Mouse (Mus musculus): ENCODE results near the gene Nfkbie. TPM values are rescaled to one million over a fixed set of nuclear protein-coding genes. Genes with fewer than 3 reads are reported as not detected.

The Nfkbie gene
- polyA plus RNA-seq, 1 experiment from 2014 or later = 5.1 TPM

GRCm38 (mm10) chr17:45574129-45574761, 18.7 kb downstream of the Nfkbie start:
- H3K27ac ChIP-seq = peak overlapping the region; percentile 98
- H3K4me1 ChIP-seq (replicated peaks; ENCODE audit: insufficient read depth, low read length) = peaks cover 18% of the 10 kb centered on the region; the same call in 1 of the 2 replicates
- H3K4me2 ChIP-seq (ENCODE audit: low read length) = peak overlapping the region; percentile 93
- H3K9me3 ChIP-seq (replicated peaks; ENCODE audit: low read length) = no peaks in the 10 kb centered on the region
- TF ChIP-seq CTCF (IDR thresholded peaks at IDR 0.05; ENCODE audit: low read depth) = no peak
- ATAC-seq (replicated peaks; ENCODE audit: low FRiP score, low read depth) (peak; percentile 40), DNase-seq (ENCODE audit: low spot score) (peak; percentile 77)
- no peaks in the 10 kb centered on the region for H3K27me3 ChIP-seq (ENCODE audit: insufficient read depth, low read length)
- H3K9ac ChIP-seq (ENCODE audit: low read depth, low read length) = peak overlapping the region; percentile 81
- WGBS = under 1% methylated on average over 17 of the region's 17 CpGs
- H3K4me3 ChIP-seq (replicated peaks; ENCODE audit: low read depth, low read length) = peak overlapping the region; percentile 100
- H3K36me3 ChIP-seq (ENCODE audit: insufficient read depth, low read length) = peaks cover 24% of the 10 kb centered on the region

- WGBS = 88% methylated on average over 8 of the region's 8 CpGs
- no peak for TF ChIP-seq CTCF (IDR thresholded peaks at IDR 0.05; ENCODE audit: low read depth)
- Histone ChIP-seq H3K4me2 (ENCODE audit: low read length) (no peak overlapping the region; the same call in 1 of the 2 replicates), H3K9me3 (replicated peaks; ENCODE audit: low read length) (no peaks in the 10 kb centered on the region), H3K9ac (ENCODE audit: low read depth, low read length) (peak overlapping the region; percentile 14; the same call in 1 of the 2 replicates), H3K36me3 (ENCODE audit: insufficient read depth, low read length) (peaks cover 14% of the 10 kb centered on the region), H3K27ac (0 out of 2 replicates have a peak overlapping the region, but pooled peaks have one; percentile 98), H3K4me1 (replicated peaks; ENCODE audit: insufficient read depth, low read length) (peaks cover 15% of the 10 kb centered on the region; the same call in 1 of the 2 replicates), H3K4me3 (replicated peaks; ENCODE audit: low read depth, low read length) (no peak overlapping the region), H3K27me3 (ENCODE audit: insufficient read depth, low read length) (no peaks in the 10 kb centered on the region)
- ATAC-seq (replicated peaks; ENCODE audit: low FRiP score, low read depth) (no peak), DNase-seq (ENCODE audit: low spot score) (no peak)
These were observed 19.8 kb downstream of the Nfkbie start for GRCm38 (mm10) chr17:45575123-45575897.

GRCm38 (mm10) chr17:45578242-45578641, 22.7 kb downstream of the Nfkbie start:
- ATAC-seq (replicated peaks; ENCODE audit: low FRiP score, low read depth) (no peak), DNase-seq (ENCODE audit: low spot score) (no peak)
- Histone ChIP-seq H3K4me3 (replicated peaks; ENCODE audit: low read depth, low read length) (no peak overlapping the region), H3K9ac (ENCODE audit: low read depth, low read length) (no peak overlapping the region), H3K4me2 (ENCODE audit: low read length) (no peak overlapping the region), H3K27ac (peak overlapping the region; percentile 54), H3K36me3 (ENCODE audit: insufficient read depth, low read length) (no peaks in the 10 kb centered on the region), H3K4me1 (replicated peaks; ENCODE audit: insufficient read depth, low read length) (peaks cover 14% of the 10 kb centered on the region; the same call in 1 of the 2 replicates), H3K9me3 (replicated peaks; ENCODE audit: low read length) (no peaks in the 10 kb centered on the region), H3K27me3 (ENCODE audit: insufficient read depth, low read length) (no peaks in the 10 kb centered on the region)
- 55% methylated on average over 5 of the region's 5 CpGs for WGBS
- TF ChIP-seq CTCF (IDR thresholded peaks at IDR 0.05; ENCODE audit: low read depth) = no peak

- no peak for DNase-seq (ENCODE audit: low spot score)
- H3K4me3 ChIP-seq (replicated peaks; ENCODE audit: low read depth, low read length) = no peak overlapping the region
- H3K4me2 ChIP-seq (ENCODE audit: low read length) = no peak overlapping the region
- H3K9ac ChIP-seq (ENCODE audit: low read depth, low read length) = no peak overlapping the region
- H3K9me3 ChIP-seq (replicated peaks; ENCODE audit: low read length) = no peaks in the 10 kb centered on the region
- H3K36me3 ChIP-seq (ENCODE audit: insufficient read depth, low read length) = no peaks in the 10 kb centered on the region
- 80% methylated on average over 7 of the region's 7 CpGs for WGBS
- no peaks in the 10 kb centered on the region for H3K27me3 ChIP-seq (ENCODE audit: insufficient read depth, low read length)
- ATAC-seq (replicated peaks; ENCODE audit: low FRiP score, low read depth) = no peak
- H3K27ac ChIP-seq = peak overlapping the region; percentile 54
- peak; percentile 69 for TF ChIP-seq CTCF (IDR thresholded peaks at IDR 0.05; ENCODE audit: low read depth)
- H3K4me1 ChIP-seq (replicated peaks; ENCODE audit: insufficient read depth, low read length) = peaks cover 14% of the 10 kb centered on the region; the same call in 1 of the 2 replicates
These were observed 23.3 kb downstream of the Nfkbie start for GRCm38 (mm10) chr17:45578843-45579242.

GRCm38 (mm10) chr17:45579554-45579953, 24.1 kb downstream of the Nfkbie start:
- Histone ChIP-seq H3K4me3 (replicated peaks; ENCODE audit: low read depth, low read length) (no peak overlapping the region), H3K36me3 (ENCODE audit: insufficient read depth, low read length) (no peaks in the 10 kb centered on the region), H3K27ac (peak overlapping the region; percentile 54), H3K27me3 (ENCODE audit: insufficient read depth, low read length) (no peaks in the 10 kb centered on the region), H3K9ac (ENCODE audit: low read depth, low read length) (no peak overlapping the region), H3K4me1 (replicated peaks; ENCODE audit: insufficient read depth, low read length) (peaks cover 13% of the 10 kb centered on the region), H3K9me3 (replicated peaks; ENCODE audit: low read length) (no peaks in the 10 kb centered on the region), H3K4me2 (ENCODE audit: low read length) (no peak overlapping the region)
- TF ChIP-seq CTCF (IDR thresholded peaks at IDR 0.05; ENCODE audit: low read depth) = no peak
- ATAC-seq (replicated peaks; ENCODE audit: low FRiP score, low read depth) (peak; percentile 57), DNase-seq (ENCODE audit: low spot score) (no peak)
- WGBS = 56% methylated on average over 4 of the region's 4 CpGs

- no peak for TF ChIP-seq CTCF (IDR thresholded peaks at IDR 0.05; ENCODE audit: low read depth)
- 35% methylated on average over 12 of the region's 12 CpGs for WGBS
- Histone ChIP-seq H3K4me1 (replicated peaks; ENCODE audit: insufficient read depth, low read length) (peaks cover 19% of the 10 kb centered on the region), H3K9ac (ENCODE audit: low read depth, low read length) (no peak overlapping the region), H3K27ac (peak overlapping the region; percentile 73), H3K4me2 (ENCODE audit: low read length) (0 out of 2 replicates have a peak overlapping the region, but pooled peaks have one; percentile 21), H3K9me3 (replicated peaks; ENCODE audit: low read length) (no peaks in the 10 kb centered on the region), H3K36me3 (ENCODE audit: insufficient read depth, low read length) (no peaks in the 10 kb centered on the region), H3K27me3 (ENCODE audit: insufficient read depth, low read length) (no peaks in the 10 kb centered on the region), H3K4me3 (replicated peaks; ENCODE audit: low read depth, low read length) (no peak overlapping the region)
- DNase-seq (ENCODE audit: low spot score) (peak; percentile 47), ATAC-seq (replicated peaks; ENCODE audit: low FRiP score, low read depth) (peak; percentile 15; the same call in 1 of the 2 replicates)
These were observed 25.5 kb downstream of the Nfkbie start for GRCm38 (mm10) chr17:45580958-45581477.
